Mouse (Mus musculus) liver, embryonic 11.5 days (tissue): ENCODE results near the gene Exosc7. TPM values are rescaled to one million over a fixed set of nuclear protein-coding genes. Genes with fewer than 3 reads are reported as not detected.
A peak's percentile ranks its signal among the peaks of the same experiment; 100 is the strongest.

Experiments
- ATAC-seq: fragments of 200-750 bp; cut with Nextera tagmentation; replicated peaks from 2 replicates; pipeline ENCODE4 v1.8.0; 2017; ENCODE audit warnings: moderate number of reproducible peaks, mild to moderate bottlenecking, moderate TSS enrichment, moderate library complexity; ENCODE audit not compliant: low FRiP score
- DNase-seq: peaks from one replicate; pipeline ENCODE4 v3.0.0-alpha.2; 2017; ENCODE audit warnings: low spot score
- H3K27ac ChIP-seq: fragments of 300-500 bp; sonication (generic); 2 replicates; pipeline ENCODE4 v1.5.1; 2014; ENCODE audit warnings: mild to moderate bottlenecking, low read depth, low read length, control low read depth
- H3K27me3 ChIP-seq: fragments of 300-500 bp; sonication (generic); replicated peaks from 2 replicates; pipeline ENCODE4 v1.6.1; 2014; ENCODE audit warnings: low read length, mixed read lengths; ENCODE audit not compliant: control insufficient read depth, insufficient read depth
- H3K36me3 ChIP-seq: fragments of 300-500 bp; sonication (generic); 2 replicates; pipeline ENCODE4 v1.6.1; 2014; ENCODE audit warnings: mild to moderate bottlenecking, low read length, moderate library complexity, mixed read lengths; ENCODE audit not compliant: control insufficient read depth, insufficient read depth
- H3K4me1 ChIP-seq: fragments of 300-500 bp; sonication (generic); replicated peaks from 2 replicates; pipeline ENCODE4 v1.6.1; 2014; ENCODE audit warnings: low read length, mixed read lengths; ENCODE audit not compliant: control insufficient read depth, insufficient read depth
- H3K4me2 ChIP-seq: fragments of 300-500 bp; sonication (generic); 2 replicates; pipeline ENCODE4 v1.6.1; 2014; ENCODE audit warnings: mild to moderate bottlenecking, control low read depth, moderate library complexity
- H3K4me3 ChIP-seq: fragments of 300-500 bp; sonication (generic); 2 replicates; pipeline ENCODE4 v1.5.1; 2014; ENCODE audit warnings: low read depth, low read length, control low read depth
- H3K9ac ChIP-seq: fragments of 300-500 bp; sonication (generic); 2 replicates; pipeline ENCODE4 v1.6.1; 2014; ENCODE audit warnings: low read depth, low read length, control low read depth
- H3K9me3 ChIP-seq: fragments of 300-500 bp; sonication (generic); 2 replicates; pipeline ENCODE4 v1.6.1; 2016; ENCODE audit warnings: low read length, inconsistent platforms, mixed read lengths; ENCODE audit not compliant: control insufficient read depth
- WGBS: fragments of 180-500 bp; shearing (Covaris S2); extraction: QIAGEN DNeasy Blood & Tissue Kit; methylation state at CpG from one replicate; pipeline ENCODE4 v1.1.7; 2014; 5-methylcytosine and 5-hydroxymethylcytosine counted together
- polyA plus RNA-seq: library from polyadenylated mRNA; unstranded; fragments of >200 nt; fragmentation: Nextera tagmentation; extraction: Ambion mirVana; gene quantifications from 2 replicates; pipeline ENCODE4 v1.2.1, GENCODE M21; 2014

Exosc7 gene
- polyA plus RNA-seq, 1 experiment from 2014 or later: 191 TPM

DNA sequence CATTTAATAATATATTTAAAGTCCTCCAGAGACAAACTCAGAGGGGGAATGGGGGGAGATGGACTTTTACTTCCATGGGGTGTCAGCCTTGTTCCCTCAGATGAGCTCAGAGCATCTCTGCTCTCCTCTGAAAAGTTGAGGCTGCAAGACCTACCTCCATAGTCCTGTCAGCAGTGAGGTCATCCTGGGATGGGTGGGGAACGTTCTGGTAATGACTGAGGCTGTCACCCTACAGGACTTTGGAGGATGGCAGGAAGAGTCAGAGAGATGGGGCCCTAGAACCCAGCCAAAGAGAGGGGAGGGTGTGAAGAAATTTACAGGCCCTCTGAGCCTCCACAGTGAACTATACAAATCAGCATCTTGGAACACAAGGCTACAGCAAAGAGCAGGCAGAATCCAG lies 38.5 kb downstream of the Exosc7 start:
- no peak for DNase-seq
- H3K27ac ChIP-seq: no peak overlapping the region
- no peaks in the 10 kb centered on the region for H3K9me3 ChIP-seq
- H3K4me2 ChIP-seq: no peak overlapping the region
- no peak overlapping the region for H3K9ac ChIP-seq
- ATAC-seq: no peak; the same call in 1 of the 2 replicates
- H3K4me3 ChIP-seq: no peak overlapping the region
- H3K27me3 ChIP-seq: no peaks in the 10 kb centered on the region
- H3K36me3 ChIP-seq: no peaks in the 10 kb centered on the region
- WGBS: 19% methylated on average over 1 of the region's 1 CpGs
- H3K4me1 ChIP-seq: no peaks in the 10 kb centered on the region

DNA sequence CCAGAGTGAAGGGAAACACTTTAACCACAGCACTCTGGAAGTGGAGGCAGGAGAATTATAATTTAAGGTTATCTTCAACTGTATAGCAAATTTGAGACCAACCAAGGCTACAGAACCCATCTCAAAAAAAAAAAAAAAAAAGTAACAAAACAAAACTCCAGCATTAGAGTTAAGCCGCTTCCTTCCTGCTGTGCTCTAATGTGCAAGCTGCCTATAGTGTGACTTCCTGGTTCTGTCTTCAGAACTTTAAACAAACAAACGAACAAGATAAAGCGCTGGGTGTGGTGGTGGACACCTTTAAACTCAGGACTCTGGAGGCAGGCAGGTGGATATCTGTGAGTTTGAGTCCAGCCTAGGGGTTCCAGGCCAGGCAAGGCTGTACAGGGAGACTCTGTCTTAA lies 39.0 kb downstream of the Exosc7 start:
- H3K27me3 ChIP-seq: no peaks in the 10 kb centered on the region
- H3K4me1 ChIP-seq: no peaks in the 10 kb centered on the region
- WGBS: 50% methylated on average over 3 of the region's 3 CpGs
- no peak overlapping the region for H3K9ac ChIP-seq
- H3K36me3 ChIP-seq: no peaks in the 10 kb centered on the region
- no peaks in the 10 kb centered on the region for H3K9me3 ChIP-seq
- H3K4me2 ChIP-seq: no peak overlapping the region
- ATAC-seq (no peak), DNase-seq (no peak)
- no peak overlapping the region for H3K27ac ChIP-seq
- no peak overlapping the region for H3K4me3 ChIP-seq

DNA sequence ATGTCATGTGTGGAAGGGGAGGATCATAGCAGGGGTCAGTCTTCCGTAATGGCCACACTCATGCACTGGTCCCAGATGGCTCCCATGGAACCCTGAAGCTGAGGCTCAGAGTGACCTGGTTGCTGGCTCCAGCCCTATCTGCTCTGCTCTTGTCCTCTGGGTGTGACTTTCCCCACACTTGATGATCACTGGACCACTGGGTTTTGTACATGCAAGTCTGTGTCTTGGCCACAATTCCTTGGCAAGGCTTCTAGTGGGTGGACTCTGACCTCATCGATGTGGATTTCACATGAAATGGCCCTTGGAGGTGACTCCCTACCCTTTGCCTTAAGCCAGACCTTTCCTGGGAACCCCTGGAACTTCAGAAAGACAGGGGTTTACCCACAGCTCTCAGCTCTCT lies 40.1 kb downstream of the Exosc7 start:
- Histone ChIP-seq H3K36me3 (no peaks in the 10 kb centered on the region), H3K27me3 (no peaks in the 10 kb centered on the region), H3K9ac (no peak overlapping the region), H3K9me3 (no peaks in the 10 kb centered on the region), H3K4me3 (no peak overlapping the region), H3K4me2 (no peak overlapping the region), H3K4me1 (no peaks in the 10 kb centered on the region), H3K27ac (no peak overlapping the region)
- DNase-seq: no peak
- WGBS: 86% methylated on average over 2 of the region's 2 CpGs
- no peak for ATAC-seq

DNA sequence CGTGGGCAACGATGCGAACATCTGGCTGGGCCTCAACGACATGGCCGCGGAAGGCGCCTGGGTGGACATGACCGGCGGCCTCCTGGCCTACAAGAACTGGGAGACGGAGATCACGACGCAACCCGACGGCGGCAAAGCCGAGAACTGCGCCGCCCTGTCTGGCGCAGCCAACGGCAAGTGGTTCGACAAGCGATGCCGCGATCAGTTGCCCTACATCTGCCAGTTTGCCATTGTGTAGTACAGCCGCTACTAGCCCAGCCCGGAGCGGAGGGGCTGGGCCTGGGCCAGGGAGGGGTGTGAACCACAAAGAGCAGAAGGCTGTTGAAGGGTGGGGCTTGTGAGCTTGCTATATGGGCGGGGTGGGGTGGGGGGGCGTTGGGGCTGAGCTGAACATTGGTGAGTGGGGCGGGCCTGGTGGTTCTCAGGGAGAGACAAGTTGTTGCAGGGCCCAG lies 43.9 kb downstream of the Exosc7 start:
- H3K9me3 ChIP-seq: no peaks in the 10 kb centered on the region
- H3K4me1 ChIP-seq: no peaks in the 10 kb centered on the region
- peak overlapping the region; percentile 58 for H3K4me2 ChIP-seq
- H3K27ac ChIP-seq: no peak overlapping the region
- WGBS: 35% methylated on average over 30 of the region's 30 CpGs
- no peaks in the 10 kb centered on the region for H3K27me3 ChIP-seq
- peak overlapping the region; percentile 37 for H3K9ac ChIP-seq
- ATAC-seq (peak; percentile 63), DNase-seq (peak; percentile 39)
- H3K4me3 ChIP-seq: peak overlapping the region; percentile 24; the same call in 1 of the 2 replicates
- H3K36me3 ChIP-seq: no peaks in the 10 kb centered on the region

DNA sequence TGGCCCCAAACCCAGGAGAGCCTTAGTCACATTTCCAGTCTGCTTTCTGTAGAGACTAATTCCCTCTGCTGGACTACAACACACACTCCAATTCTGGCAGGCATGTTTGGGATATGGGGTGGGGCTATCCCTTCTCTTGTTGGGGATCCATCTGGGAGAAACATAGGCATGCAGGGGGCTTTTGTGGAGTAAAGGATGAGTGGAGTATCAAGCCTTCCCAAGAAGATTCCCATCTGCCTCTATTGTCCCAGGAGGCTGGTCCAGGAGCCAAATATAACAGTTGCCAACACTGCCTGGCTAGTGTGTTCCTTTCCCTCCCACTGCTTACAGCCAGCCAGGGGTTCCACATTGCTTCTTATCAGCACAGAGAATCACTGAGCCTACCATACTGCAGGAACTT lies 44.7 kb downstream of the Exosc7 start:
- Histone ChIP-seq H3K36me3 (no peaks in the 10 kb centered on the region), H3K9ac (no peak overlapping the region), H3K9me3 (no peaks in the 10 kb centered on the region), H3K27ac (no peak overlapping the region), H3K4me1 (no peaks in the 10 kb centered on the region), H3K27me3 (no peaks in the 10 kb centered on the region), H3K4me3 (no peak overlapping the region), H3K4me2 (no peak overlapping the region)
- DNase-seq (no peak), ATAC-seq (no peak)

DNA sequence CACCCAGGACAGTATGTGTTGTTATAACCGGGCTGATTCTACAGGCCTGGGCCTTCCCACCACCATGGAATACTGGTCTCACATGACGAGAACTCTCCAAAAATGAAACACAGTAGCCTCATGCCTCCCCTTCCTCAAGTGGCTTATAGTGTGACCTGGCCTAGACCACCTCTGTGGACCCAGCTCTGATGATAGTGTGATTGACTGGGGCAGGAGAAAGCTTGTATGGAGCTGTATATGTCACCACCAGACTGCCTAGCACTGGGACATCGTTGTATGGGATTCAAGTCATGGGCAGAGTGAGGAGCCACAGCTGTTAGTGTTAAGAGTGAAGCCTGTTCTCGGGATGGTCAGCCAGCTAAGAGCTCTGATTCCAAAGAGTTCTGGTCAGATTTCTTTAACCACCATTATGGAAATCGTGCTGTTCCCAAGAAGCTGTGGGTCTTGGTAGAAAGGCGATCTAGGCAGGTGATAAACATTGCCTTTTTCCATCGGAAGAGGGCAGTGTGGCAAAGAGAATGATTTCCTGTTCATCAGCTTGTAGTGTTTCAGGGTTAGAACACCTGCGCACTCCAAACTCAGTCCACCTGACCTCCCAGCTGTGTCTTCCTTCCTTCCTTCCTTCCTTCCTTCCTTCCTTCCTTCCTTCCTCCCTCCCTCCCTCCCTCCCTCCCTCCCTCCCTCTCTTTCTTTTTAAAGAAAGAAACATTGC lies 45.3 kb downstream of the Exosc7 start:
- ATAC-seq (0 out of 2 replicates have a peak, but pooled peaks have one; percentile 5), DNase-seq (peak; percentile 39)
- H3K4me2 ChIP-seq: no peak overlapping the region
- H3K27ac ChIP-seq: no peak overlapping the region
- no peaks in the 10 kb centered on the region for H3K27me3 ChIP-seq
- no peak overlapping the region for H3K9ac ChIP-seq
- H3K36me3 ChIP-seq: no peaks in the 10 kb centered on the region
- no peak overlapping the region for H3K4me3 ChIP-seq
- H3K9me3 ChIP-seq: no peaks in the 10 kb centered on the region
- H3K4me1 ChIP-seq: no peaks in the 10 kb centered on the region
- WGBS: 49% methylated on average over 8 of the region's 8 CpGs

DNA sequence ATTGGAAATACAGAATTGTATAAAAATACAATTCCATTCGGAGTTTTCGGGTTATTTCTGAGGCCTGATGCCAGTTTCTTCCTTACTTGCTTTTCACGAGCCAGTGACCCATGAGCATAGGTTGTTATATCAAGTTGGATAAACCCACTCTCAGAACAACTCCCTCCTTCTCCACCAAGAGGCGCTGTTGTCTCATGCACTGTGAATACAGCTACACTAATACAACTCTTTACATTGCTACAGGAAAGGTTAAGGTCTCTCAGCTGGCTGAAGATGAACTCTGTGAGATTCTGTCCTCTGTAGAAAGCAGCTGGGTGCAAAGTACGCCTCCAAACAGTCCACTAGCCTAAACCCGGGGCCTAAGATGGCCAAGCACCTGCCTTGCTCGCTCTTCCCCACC lies 46.3 kb downstream of the Exosc7 start:
- ATAC-seq (no peak; the same call in 1 of the 2 replicates), DNase-seq (peak; percentile 56)
- 53% methylated on average over 7 of the region's 7 CpGs for WGBS
- Histone ChIP-seq H3K4me2 (no peak overlapping the region), H3K4me3 (no peak overlapping the region), H3K27me3 (no peaks in the 10 kb centered on the region), H3K36me3 (no peaks in the 10 kb centered on the region), H3K4me1 (no peaks in the 10 kb centered on the region), H3K27ac (no peak overlapping the region), H3K9me3 (no peaks in the 10 kb centered on the region), H3K9ac (no peak overlapping the region)

DNA sequence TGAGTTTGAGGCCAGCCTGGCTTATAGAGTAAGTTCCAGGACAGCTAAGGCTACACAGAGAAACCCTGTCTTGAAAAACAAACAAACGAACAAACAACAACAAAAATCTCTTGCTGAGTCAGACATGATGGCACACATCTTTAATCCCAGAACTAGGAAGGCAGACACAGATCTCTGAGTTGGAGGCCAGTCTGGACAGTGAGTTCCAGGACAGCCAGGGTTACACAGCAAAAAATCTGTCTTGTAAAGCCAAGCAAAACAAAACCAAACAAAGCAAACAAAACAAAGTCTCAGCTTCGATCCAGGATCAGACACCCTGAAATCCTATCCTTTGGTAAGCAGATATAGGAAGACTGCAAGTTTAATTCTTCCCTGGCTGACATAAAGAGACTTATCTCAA lies 48.8 kb downstream of the Exosc7 start:
- 69% methylated on average over 2 of the region's 2 CpGs for WGBS
- Histone ChIP-seq H3K4me3 (no peak overlapping the region), H3K4me1 (no peaks in the 10 kb centered on the region), H3K9ac (no peak overlapping the region), H3K4me2 (no peak overlapping the region), H3K9me3 (no peaks in the 10 kb centered on the region), H3K27ac (no peak overlapping the region), H3K36me3 (no peaks in the 10 kb centered on the region), H3K27me3 (no peaks in the 10 kb centered on the region)
- no peak for ATAC-seq
- DNase-seq: no peak

DNA sequence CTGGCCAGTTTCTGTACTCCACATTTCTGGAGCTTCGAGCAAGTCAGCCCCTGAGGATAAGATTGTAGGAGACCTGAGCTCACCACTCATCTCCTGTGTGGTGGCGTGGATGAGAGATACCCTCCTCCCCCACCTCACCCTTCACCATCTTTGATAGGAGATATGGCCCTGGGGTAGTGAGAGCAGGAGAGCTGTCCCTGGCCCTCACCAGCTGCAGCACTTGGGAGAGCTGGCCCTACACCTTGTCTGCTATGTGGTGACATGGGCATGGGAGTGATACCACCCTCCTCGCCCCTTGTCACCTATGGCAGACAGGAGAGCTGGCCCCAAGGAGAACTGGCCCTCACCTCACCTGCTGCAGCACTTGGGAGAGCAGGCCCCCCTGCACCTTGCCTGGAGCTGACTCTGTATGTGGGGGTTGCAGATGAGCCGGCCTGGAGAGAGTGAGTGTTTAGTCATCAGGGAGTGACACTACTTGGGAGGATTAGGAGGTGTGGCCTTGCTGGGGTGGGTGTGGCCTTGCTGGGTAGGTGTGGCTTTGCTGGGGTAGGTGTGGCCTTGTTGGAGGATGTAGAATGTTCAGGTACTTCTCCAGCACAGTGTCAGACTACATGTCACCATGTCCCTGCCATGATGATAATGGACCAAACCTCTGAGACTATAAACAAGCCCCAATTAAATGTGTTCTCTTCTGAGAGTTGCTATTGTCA lies 50.1 kb downstream of the Exosc7 start:
- 71% methylated on average over 4 of the region's 4 CpGs for WGBS
- H3K9me3 ChIP-seq: no peaks in the 10 kb centered on the region
- no peak for DNase-seq
- ATAC-seq: 0 out of 2 replicates have a peak, but pooled peaks have one; percentile 36
- H3K4me1 ChIP-seq: no peaks in the 10 kb centered on the region
- no peaks in the 10 kb centered on the region for H3K27me3 ChIP-seq
- H3K4me2 ChIP-seq: no peak overlapping the region
- H3K4me3 ChIP-seq: no peak overlapping the region
- H3K9ac ChIP-seq: no peak overlapping the region
- no peak overlapping the region for H3K27ac ChIP-seq
- H3K36me3 ChIP-seq: no peaks in the 10 kb centered on the region
